24 mouse cellular contexts compared by ENCODE assay signal in the genomic region with DNA sequence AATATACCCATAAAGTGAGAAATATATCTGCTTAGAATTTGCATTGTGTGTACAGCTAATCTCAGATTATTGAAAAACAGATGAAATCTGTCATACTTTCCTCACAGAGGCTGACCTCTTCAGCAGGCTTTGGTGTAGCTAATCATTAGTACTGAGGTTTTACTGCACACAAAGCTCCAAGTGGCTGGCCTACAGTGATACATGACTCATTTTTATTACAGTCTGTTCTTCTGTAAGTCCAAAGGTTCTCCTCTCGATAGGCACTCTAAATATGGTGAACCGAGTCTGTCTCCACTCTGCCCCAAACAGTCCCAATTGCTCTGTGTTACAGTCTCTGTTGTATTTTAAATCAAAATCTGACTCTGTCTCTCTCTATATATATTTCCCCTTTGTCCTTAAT.
DNase-seq lines count a peak whose midpoint lies in the region; ATAC-seq and TF ChIP-seq lines count a peak whose summit lies in the region.
"Had no signal": no experiment of that assay in that cellular context is flagged by ENCODE, and none has a peak within 500 bp of the region (broad histone marks: within the 10 kb centered on the region; RNA-seq: fewer than 3 reads in every experiment).

No protein-coding gene starts in this region.

- intact Hi-C loops in left cerebral cortex, postnatal 25 days (cut with DNase I), result no loop called here

- H3K27ac ChIP-seq in kidney, embryonic 16.5 days (ENCODE audit: low read length), result no peak overlapping the region
- H3K27ac ChIP-seq in intestine, embryonic 14.5 days (ENCODE audit: low read depth), result no peak overlapping the region
- no peak overlapping the region for H3K27ac ChIP-seq in intestine, embryonic 15.5 days
- H3K27ac ChIP-seq in intestine, postnatal 0 days (ENCODE audit: low read depth, low read length), result no peak overlapping the region
- H3K27ac ChIP-seq in neural tube, embryonic 15.5 days (replicated peaks), result no peak overlapping the region
- H3K27ac ChIP-seq: embryonic facial prominence, embryonic 13.5 days; embryonic facial prominence, embryonic 15.5 days; forebrain, embryonic 10.5 days; forebrain, embryonic 12.5 days had no signal

- peak; percentile 17 for DNase-seq in kidney, adult 9 months
- DNase-seq in intestine, embryonic 14.5 days (ENCODE audit: low spot score), result no peak
- DNase-seq in left cerebral cortex, postnatal 25 days (ENCODE audit: low spot score in 2 of 2), result no peak
- DNase-seq in urinary bladder, postnatal 36 days (ENCODE audit: low spot score in 2 of 2), result no peak
- DNase-seq: adrenal gland, adult 2 months; adrenal gland, postnatal 10 days; adrenal gland, postnatal 25 days; cerebellum, adult 11 months; cerebellum, adult 18-20 months; cerebellum, adult 8-10 months; cerebellum, adult 9-11 months; cerebellum, postnatal 14 days; cerebellum, postnatal 36 days; embryo, embryonic 11 days had no signal

- no peak overlapping the region for H3K9ac ChIP-seq in kidney, embryonic 16.5 days (replicated peaks; ENCODE audit: low read length)
- H3K9ac ChIP-seq in intestine, embryonic 14.5 days (ENCODE audit: low read length), result no peak overlapping the region
- no peak overlapping the region for H3K9ac ChIP-seq in intestine, embryonic 15.5 days
- no peak overlapping the region for H3K9ac ChIP-seq in intestine, postnatal 0 days (ENCODE audit: low read depth, low read length)
- no peak overlapping the region for H3K9ac ChIP-seq in neural tube, embryonic 15.5 days (replicated peaks)
- H3K9ac ChIP-seq: embryonic facial prominence, embryonic 13.5 days; embryonic facial prominence, embryonic 15.5 days; forebrain, embryonic 12.5 days had no signal

- TF ChIP-seq CTCF in intestine, postnatal 0 days (IDR thresholded peaks at IDR 0.05; ENCODE audit: low read depth), result no peak

- no peak overlapping the region for H3K4me3 ChIP-seq in kidney, embryonic 16.5 days (ENCODE audit: low read length)
- no peak overlapping the region for H3K4me3 ChIP-seq in intestine, embryonic 14.5 days (ENCODE audit: low read depth, low read length)
- no peak overlapping the region for H3K4me3 ChIP-seq in intestine, embryonic 15.5 days (replicated peaks)
- no peak overlapping the region for H3K4me3 ChIP-seq in intestine, postnatal 0 days (ENCODE audit: low read depth, low read length)
- H3K4me3 ChIP-seq in neural tube, embryonic 15.5 days (replicated peaks), result no peak overlapping the region
- H3K4me3 ChIP-seq: embryonic facial prominence, embryonic 13.5 days; embryonic facial prominence, embryonic 15.5 days; erythroblast, embryonic 14.5 days; forebrain, embryonic 10.5 days; forebrain, embryonic 12.5 days had no signal

- H3K4me1 ChIP-seq in kidney, embryonic 16.5 days (ENCODE audit: insufficient read depth, low read length), result no peaks in the 10 kb centered on the region
- no peaks in the 10 kb centered on the region for H3K4me1 ChIP-seq in intestine, embryonic 14.5 days (replicated peaks; ENCODE audit: control insufficient read depth, insufficient read depth, low read length)
- no peaks in the 10 kb centered on the region for H3K4me1 ChIP-seq in intestine, embryonic 15.5 days (replicated peaks)
- no peaks in the 10 kb centered on the region for H3K4me1 ChIP-seq in intestine, postnatal 0 days (replicated peaks; ENCODE audit: control insufficient read depth, insufficient read depth, low read length)
- peaks cover 6% of the 10 kb centered on the region for H3K4me1 ChIP-seq in neural tube, embryonic 15.5 days
- H3K4me1 ChIP-seq: embryonic facial prominence, embryonic 13.5 days; embryonic facial prominence, embryonic 15.5 days had no signal

- no peak for ATAC-seq in kidney, embryonic 16.5 days (ENCODE audit: low FRiP score, low TSS enrichment)
- peak; percentile 81 for ATAC-seq in intestine, embryonic 14.5 days (replicated peaks; ENCODE audit: low FRiP score, low TSS enrichment, low read depth)
- peak; percentile 97 for ATAC-seq in intestine, embryonic 15.5 days
- ATAC-seq in intestine, postnatal 0 days, result peak; percentile 99
- ATAC-seq in neural tube, embryonic 15.5 days (ENCODE audit: low FRiP score), result no peak
- ATAC-seq: forebrain, embryonic 14.5 days had no signal

- no peaks in the 10 kb centered on the region for H3K27me3 ChIP-seq in kidney, embryonic 16.5 days (ENCODE audit: insufficient read depth, low read length)
- H3K27me3 ChIP-seq in intestine, embryonic 14.5 days (replicated peaks; ENCODE audit: control insufficient read depth, insufficient read depth, low read length), result no peaks in the 10 kb centered on the region
- H3K27me3 ChIP-seq in intestine, embryonic 15.5 days (replicated peaks), result no peaks in the 10 kb centered on the region
- no peaks in the 10 kb centered on the region for H3K27me3 ChIP-seq in intestine, postnatal 0 days (replicated peaks; ENCODE audit: control insufficient read depth, insufficient read depth, low read length)
- no peaks in the 10 kb centered on the region for H3K27me3 ChIP-seq in neural tube, embryonic 15.5 days (replicated peaks)
- H3K27me3 ChIP-seq: embryonic facial prominence, embryonic 13.5 days; embryonic facial prominence, embryonic 15.5 days; forebrain, embryonic 12.5 days had no signal

- 80% methylated on average over 2 of the region's 2 CpGs for WGBS in kidney, embryonic 16.5 days
- whole genome bisulfite sequencing in intestine, embryonic 14.5 days, result 76% methylated on average over 2 of the region's 2 CpGs
- WGBS in intestine, embryonic 15.5 days, result 60% methylated on average over 2 of the region's 2 CpGs
- WGBS in intestine, postnatal 0 days, result 33% methylated on average over 2 of the region's 2 CpGs
- 64% methylated on average over 2 of the region's 2 CpGs for WGBS in neural tube, embryonic 15.5 days

- H3K36me3 ChIP-seq in kidney, embryonic 16.5 days (ENCODE audit: insufficient read depth, low read length), result no peaks in the 10 kb centered on the region
- H3K36me3 ChIP-seq in intestine, embryonic 14.5 days (ENCODE audit: control insufficient read depth, insufficient read depth, low read length), result no peaks in the 10 kb centered on the region
- H3K36me3 ChIP-seq in intestine, embryonic 15.5 days, result no peaks in the 10 kb centered on the region
- no peaks in the 10 kb centered on the region for H3K36me3 ChIP-seq in intestine, postnatal 0 days (ENCODE audit: control insufficient read depth, insufficient read depth)
- H3K36me3 ChIP-seq in neural tube, embryonic 15.5 days, result no peaks in the 10 kb centered on the region
- H3K36me3 ChIP-seq: embryonic facial prominence, embryonic 13.5 days; embryonic facial prominence, embryonic 15.5 days; forebrain, embryonic 10.5 days; forebrain, embryonic 12.5 days had no signal

- no peak overlapping the region for H3K4me2 ChIP-seq in kidney, embryonic 16.5 days (replicated peaks; ENCODE audit: low read depth, low read length)
- no peak overlapping the region for H3K4me2 ChIP-seq in intestine, embryonic 14.5 days (ENCODE audit: low read length)
- no peak overlapping the region for H3K4me2 ChIP-seq in intestine, embryonic 15.5 days (replicated peaks)
- H3K4me2 ChIP-seq in intestine, postnatal 0 days (replicated peaks; ENCODE audit: low read depth), result no peak overlapping the region
- H3K4me2 ChIP-seq in neural tube, embryonic 15.5 days, result no peak overlapping the region
- H3K4me2 ChIP-seq: embryonic facial prominence, embryonic 13.5 days; embryonic facial prominence, embryonic 15.5 days; forebrain, embryonic 12.5 days had no signal

- H3K9me3 ChIP-seq in kidney, embryonic 16.5 days (ENCODE audit: low read length), result no peaks in the 10 kb centered on the region
- H3K9me3 ChIP-seq in intestine, embryonic 14.5 days (ENCODE audit: control insufficient read depth, low read length), result no peaks in the 10 kb centered on the region
- no peaks in the 10 kb centered on the region for H3K9me3 ChIP-seq in intestine, embryonic 15.5 days
- H3K9me3 ChIP-seq in intestine, postnatal 0 days (ENCODE audit: control insufficient read depth), result no peaks in the 10 kb centered on the region
- no peaks in the 10 kb centered on the region for H3K9me3 ChIP-seq in neural tube, embryonic 15.5 days (replicated peaks)
- H3K9me3 ChIP-seq: embryonic facial prominence, embryonic 13.5 days; embryonic facial prominence, embryonic 15.5 days; forebrain, embryonic 10.5 days; forebrain, embryonic 12.5 days had no signal

Comparison
In these comparisons a context has a peak if more than half of its experiments do, and no peak if none do; other contexts are left out.
1. ATAC-seq: peak in intestine, embryonic 14.5 days (single experiment), intestine, embryonic 15.5 days (single experiment) and intestine, postnatal 0 days (single experiment); none in kidney, embryonic 16.5 days (single experiment) and neural tube, embryonic 15.5 days (single experiment).